Mouse (Mus musculus): ENCODE results near the gene Prkce.

The Prkce gene

DNA sequence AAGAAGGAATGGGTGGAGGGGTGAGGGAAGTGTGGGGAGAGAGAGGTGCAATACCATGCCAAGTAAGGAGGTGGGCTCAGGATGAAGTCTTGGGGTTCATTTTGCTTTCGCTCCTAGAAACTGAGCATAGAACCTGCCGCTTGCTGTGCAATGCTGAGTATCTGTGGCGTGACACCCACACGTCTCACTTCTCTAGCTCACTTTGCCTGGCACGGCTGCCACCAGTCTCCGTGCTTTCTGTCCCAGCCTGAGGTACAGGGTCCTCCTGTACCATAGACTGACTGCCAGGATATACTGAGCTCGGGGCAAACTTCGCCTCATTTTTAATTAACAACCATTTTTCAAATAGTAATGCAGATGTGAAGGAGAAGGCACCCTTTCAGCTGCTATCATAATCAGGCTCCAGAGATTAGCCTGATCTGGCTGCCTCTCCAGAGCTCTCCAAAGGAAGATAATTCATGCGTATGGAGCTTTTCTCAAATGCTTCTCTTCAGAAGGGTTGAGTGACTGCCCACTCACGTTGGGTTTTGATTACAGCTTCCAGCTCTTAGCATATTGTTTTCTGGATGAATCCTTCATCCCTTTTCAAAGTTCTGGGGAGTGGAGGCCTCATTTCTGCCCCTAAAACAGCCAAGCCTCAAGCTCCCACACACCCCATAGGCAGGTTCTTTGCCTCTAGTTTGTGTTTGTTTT is 253.2 kb downstream of the Prkce start:
- DNase-seq = no peak

DNA sequence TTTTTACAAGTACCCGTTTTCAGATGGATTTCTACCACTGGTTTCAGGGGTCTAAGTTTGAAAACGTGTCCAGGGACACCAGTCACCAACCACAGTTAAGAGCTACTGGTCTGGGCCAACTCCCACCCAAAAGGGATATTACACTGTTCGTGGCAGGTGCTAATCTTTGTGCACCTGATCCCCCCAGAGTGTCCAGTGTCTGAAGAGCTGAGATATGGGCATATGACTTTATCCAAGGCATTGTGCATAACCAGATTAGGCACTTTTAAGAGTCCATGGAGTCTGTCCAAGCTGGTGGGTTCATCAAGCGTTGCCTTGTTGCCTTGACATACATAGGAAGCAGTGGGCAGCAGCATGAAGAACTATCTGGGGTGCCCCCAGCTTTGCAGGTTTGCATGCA is 254.4 kb downstream of the Prkce start:
- DNase-seq = no peak

DNA sequence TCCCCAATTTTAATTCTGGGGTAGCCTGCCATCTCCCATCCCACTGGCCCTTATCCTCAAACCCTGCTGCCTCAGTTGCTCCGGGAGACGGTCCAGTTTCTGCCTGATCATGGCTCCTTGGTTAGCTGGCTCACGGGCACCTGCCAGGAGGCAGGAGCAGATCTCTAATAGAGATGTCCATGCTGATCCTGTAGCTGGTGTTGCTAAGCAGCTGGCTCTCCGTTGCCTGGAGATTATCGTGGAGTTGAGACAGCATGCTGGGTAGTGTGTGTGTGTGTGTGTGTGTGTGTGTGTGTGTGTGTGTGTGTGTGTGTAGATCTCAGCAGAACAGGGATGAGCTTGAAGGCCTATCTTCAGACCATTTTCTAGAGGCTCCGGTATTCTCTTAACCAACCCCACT is 262.3 kb downstream of the Prkce start:
- DNase-seq = no peak

DNA sequence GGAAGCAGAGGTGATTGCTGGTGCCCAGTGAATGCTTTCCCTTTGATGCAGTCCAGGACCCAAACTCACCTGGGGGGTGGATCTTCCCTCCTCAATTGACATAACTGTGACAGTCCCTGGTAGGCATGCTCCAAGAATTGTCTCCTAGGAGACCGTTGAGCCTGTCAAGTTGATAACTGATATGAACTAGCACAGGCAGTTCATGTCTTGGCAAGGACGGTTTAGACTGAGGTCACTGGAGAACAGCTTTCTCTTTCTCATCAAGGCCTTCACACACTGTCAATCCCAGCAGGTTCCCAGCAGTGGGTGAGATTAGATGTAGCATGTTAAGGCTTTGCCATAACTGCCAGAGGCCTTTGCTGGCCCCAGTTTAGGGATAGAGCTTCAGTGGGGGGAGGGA is 265.5 kb downstream of the Prkce start:
- no peak for DNase-seq

DNA sequence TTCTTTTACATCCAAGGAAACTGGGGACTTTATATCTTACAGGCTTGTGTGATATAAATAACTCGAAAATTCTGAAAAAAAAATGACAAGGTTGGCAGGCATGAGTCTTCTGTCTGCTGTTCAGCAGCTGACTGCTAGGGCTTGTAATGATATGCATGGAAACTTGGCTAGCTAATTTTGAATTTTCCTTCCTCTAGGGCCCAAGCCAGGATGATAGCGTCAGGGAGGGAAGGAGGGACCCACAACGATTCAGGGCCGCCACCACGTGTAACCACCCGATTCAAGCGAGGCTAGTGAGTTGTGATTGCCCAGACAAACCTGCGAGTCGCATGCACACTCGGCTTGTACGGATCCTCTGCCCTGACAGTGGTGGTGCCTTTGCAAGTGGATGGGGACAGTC is 266.2 kb downstream of the Prkce start:
- DNase-seq = peak; percentile 36

- no peak for DNase-seq
Measured at GRCm38 (mm10) chr17:86434781-86435180, 267.2 kb downstream of the Prkce start.

DNA sequence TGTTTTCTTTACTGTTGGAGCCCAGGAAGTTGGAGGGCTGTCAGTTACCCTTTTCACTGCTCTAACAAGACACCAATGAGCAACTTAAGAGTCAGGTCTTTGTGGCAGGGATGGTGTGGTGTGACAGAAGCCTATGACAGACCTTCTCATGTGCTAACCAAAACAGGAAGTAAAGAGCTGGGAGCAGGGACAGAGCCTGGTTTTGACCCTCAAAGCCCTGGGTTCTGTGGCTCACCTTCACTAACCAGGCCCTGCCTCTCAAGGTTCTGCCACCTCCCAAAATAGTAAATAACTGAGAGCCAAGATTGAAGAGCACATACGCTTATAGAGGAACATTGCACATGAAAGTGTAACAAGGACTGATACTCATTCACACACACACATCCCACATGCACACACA is 268.0 kb downstream of the Prkce start:
- DNase-seq = no peak

GRCm38 (mm10) chr17:86435984-86436383 is 268.4 kb downstream of the Prkce start:
- DNase-seq = no peak

- DNase-seq = peak; percentile 30
Measured at GRCm38 (mm10) chr17:86436583-86437370, 269.2 kb downstream of the Prkce start.

DNA sequence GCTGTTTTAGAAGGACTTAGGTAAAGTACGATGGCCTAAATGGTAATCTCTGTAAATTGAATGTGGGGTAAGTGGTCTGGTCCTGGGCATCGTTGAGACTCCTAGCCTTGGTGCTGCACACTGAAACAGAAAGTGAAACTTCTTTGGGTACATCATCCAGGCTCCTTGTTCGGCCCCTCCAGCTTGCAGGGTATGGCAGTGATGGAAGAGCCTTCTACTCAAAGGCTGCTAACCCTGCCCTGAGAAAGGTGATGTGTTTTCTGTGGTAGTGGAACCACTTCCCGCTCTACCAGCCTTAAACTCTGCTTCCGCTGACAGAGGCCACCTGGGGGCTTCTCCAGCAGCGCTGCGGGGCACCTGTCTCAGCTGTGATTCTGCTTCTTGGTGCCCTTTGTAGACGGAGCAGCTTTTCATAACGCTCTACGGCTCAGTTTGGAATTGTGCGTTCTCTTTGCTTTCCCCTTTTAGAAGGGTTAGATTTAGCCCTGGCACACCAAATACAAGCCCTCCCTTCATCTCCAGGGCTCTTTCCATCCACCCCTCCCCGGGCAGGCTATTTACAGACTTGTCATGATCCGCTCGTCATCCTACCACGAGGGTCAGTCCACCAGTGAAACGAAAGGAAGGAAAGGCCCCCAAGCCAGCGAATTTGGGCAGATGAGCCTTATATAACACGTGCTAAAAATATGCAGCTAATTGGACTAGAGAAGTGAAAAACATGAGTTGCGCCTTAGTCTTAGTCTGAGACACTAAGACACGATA is 270.1 kb downstream of the Prkce start:
- no peak for DNase-seq

GRCm38 (mm10) chr17:86438278-86438661 is 270.7 kb downstream of the Prkce start:
- DNase-seq = no peak

GRCm38 (mm10) chr17:86438763-86439162 is 271.2 kb downstream of the Prkce start:
- DNase-seq = no peak

GRCm38 (mm10) chr17:86441098-86441497 is 273.5 kb downstream of the Prkce start:
- DNase-seq = no peak

DNA sequence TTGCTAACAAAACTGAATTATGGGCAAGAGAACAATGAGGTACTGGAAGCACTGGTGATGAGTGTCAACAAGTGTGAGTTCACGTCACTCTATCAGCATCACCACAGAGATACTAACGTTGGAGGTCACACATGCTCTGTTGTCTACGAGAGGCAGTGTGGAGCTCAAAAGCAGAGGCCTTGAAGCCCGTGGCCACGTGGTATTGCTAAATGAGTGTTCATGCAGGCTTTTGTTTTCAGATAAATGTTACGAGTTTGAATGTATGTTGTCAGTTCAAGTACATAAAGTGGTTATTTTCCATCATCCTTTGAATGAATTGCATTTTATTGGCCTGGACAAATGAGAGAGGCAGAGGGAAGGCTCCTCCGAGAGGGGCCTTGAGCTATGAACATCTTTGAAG is 276.3 kb downstream of the Prkce start:
- DNase-seq = no peak

DNA sequence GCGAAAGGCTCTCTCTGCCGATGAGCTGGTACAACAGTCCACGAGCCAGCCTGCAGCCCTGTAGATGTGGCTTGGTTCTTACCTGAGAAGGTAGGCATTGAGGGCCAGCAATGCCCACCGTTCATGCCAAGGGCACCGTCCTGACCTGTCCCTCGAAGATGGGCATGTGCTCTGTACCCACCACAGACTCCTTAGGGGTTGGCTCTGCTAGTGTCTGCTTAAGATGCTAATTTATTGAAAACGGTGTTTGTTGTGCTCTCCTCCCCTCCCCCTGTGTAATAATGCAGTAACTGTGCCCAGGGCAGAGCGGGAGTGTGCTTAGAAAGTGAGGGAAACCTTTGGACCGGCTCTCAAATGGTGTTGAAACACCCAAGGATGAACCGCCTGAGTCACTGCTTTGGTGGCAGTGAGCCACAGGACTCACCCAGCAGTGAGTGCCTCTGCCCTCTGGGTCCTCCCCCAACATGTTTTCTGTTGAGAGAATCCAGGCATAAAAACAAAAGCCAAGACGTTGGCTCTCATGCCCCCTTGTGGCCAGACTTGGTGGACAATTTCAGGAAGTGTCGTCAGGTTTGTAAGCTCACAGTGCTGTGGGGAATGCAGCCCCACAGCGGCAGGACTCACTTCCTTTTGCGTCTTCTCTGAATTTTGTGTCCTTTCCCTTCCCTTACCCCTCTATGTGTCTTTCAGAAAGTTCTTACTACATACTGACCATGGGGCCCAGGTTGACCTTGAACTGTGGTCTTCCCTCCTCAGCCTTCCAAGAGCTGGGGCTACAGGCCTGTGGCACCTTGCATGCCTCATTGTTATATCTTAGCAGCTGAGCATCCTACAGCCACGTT is 277.2 kb downstream of the Prkce start:
- DNase-seq = peak; percentile 99

GRCm38 (mm10) chr17:86445420-86445720 is 277.8 kb downstream of the Prkce start:
- no peak for DNase-seq

- no peak for DNase-seq
Measured at GRCm38 (mm10) chr17:86445900-86446299, 278.3 kb downstream of the Prkce start.

- peak; percentile 59 for DNase-seq
Measured at GRCm38 (mm10) chr17:86447101-86447598, 279.6 kb downstream of the Prkce start.

- DNase-seq = no peak
Measured at GRCm38 (mm10) chr17:86452934-86453333, 285.3 kb downstream of the Prkce start.

DNA sequence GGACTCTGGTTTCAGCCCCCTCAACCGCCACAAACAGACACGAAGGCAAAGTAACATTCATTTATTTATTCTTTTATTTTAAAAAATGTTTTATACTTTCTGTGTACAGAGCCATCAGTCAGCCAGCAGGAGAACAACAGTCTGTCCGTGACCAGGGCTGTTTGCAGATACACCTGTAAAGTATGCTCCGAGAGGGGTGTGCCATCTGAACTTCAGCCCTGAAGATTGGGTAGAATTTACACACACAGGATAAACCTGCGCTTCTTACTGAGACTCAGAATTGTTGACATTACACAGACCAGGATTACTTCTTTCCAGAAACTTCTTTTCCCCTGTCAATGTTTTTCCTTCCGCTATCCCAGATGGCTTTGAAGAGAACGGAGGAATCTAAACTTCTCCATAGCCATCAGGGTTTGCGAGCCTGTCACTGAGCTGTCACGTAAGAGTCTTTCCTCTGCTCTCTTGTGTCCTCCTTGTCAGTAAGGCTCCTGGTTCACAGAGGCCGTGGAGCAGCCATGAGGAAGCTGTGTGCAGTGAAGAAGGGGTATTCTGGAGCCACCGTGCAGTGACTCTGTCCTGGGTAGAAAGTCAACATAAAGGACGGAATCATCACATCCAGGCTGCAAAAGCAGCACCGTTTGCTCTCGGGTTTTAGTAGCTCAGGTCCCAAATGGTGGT is 286.2 kb downstream of the Prkce start:
- DNase-seq = no peak

GRCm38 (mm10) chr17:86454351-86454706 is 286.7 kb downstream of the Prkce start:
- DNase-seq = no peak

DNA sequence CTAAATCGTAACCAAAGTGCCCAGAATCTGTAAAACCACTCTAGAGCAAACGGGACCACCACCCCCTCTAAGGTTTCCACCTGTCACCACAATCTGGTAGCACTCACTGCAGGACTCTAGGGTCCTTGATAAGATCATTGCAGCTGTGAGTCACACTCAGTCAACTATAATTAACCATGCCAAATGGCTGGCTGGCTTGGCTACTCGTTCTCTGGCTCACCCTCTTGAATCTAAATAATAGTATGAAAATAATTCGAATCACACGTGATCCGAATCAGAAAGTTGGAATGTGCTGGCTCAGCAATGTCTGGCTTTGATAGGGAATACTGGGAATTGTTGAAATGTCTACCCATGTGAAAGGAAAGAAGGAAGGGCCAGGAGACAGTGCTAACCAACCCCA is 288.9 kb downstream of the Prkce start:
- no peak for DNase-seq

Data from kidney, adult 9 months (tissue).